Mouse (Mus musculus): ENCODE results near the gene Erlec1. TPM values are rescaled to one million over a fixed set of nuclear protein-coding genes. Genes with fewer than 3 reads are reported as not detected.

Erlec1 gene
- polyA plus RNA-seq (2017; shearing (Covaris generic)): 9.3 TPM

DNA sequence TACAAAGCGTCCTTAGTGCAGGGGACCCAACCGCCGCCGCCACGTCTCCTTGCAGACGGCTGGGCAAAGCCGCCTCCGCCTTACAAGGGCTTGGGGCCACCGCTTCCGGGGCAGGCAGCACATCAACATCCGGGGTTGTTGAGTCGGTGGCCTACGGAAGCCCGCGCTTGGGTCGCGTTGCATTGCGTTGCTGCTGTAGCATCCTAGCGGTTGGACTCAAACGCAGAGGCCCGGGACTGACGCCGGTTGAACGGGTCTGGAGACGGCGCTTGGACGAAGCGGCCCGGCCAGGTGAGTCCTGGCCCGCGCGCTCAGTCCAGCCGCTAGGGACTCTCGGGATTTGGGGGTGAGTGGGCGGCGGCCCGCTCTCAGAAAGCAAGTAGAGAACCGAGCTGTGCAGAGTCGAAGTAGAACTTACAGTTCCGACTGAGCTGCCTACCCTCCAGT, at the start of gene Erlec1:
TSS of gene Erlec1 (minus strand) at position 57 of the 447 bp plus-strand sequence.

GRCm38 (mm10) chr11:30985877-30986624, 31.9 kb upstream of the Erlec1 start, which contains the start of gene Chac2:
Gene Chac2 (minus strand): TSS chr11:30986350.

DNA sequence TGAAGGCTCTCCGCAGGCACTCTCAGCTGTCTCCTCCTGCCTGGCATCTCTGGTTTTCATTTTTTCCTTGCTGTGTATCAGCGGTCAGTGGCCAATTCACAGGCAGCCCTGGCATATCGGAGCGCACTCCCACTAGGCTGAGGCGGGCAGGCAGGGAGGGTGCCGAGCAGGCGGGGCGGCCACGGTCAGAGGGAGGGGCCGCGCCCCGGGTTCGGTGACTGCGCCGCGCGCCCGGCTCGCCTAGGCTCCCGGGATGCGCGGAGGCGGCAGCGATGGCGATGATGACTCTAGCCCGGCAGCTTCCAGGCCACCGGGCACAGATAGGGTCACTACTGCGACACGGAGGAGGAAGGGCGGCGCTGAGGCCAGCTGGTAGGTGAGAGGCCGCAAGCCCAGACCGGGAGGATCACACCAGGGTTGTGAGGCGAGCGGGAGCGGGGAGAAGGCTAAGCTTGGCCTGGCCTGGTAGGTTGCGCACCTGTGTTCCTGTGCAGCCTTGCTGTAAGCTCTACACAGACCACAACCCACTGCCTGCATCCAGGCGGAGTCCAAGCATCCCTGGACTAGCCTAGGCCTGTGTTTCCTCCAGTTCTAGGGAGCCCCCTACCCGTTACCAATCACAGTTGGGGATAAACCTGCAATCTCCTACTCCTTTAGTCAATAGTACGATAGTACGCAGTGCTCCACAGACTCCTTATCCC, 68.8 kb downstream of the Erlec1 start, which contains the start of the genes Gpr75 and Asb3:
TSS of gene Gpr75 (plus strand) at position 188 of the 701 bp plus-strand sequence.
TSS of gene Asb3 (plus strand) at position 246 of the 701 bp plus-strand sequence.

Other genes with a start within 250 kb of the Erlec1 start
- gene Psme4, start 182.6 kb downstream of the Erlec1 start, polyA plus RNA-seq (2017; shearing (Covaris generic)): 7.3 TPM
- not detected for gene Gpr75, start 69.0 kb downstream of the Erlec1 start, polyA plus RNA-seq (2017; shearing (Covaris generic))
- 60.8 TPM for gene Asb3, start 68.9 kb downstream of the Erlec1 start, polyA plus RNA-seq (2017; shearing (Covaris generic))
- gene Chac2, start 32.0 kb upstream of the Erlec1 start, polyA plus RNA-seq (2017; shearing (Covaris generic)): 8.3 TPM
- not detected for gene Gm17332, start 228.1 kb upstream of the Erlec1 start, polyA plus RNA-seq (2017; shearing (Covaris generic))

All from activated CD4-positive, CD25-positive, alpha-beta regulatory T cell, adult 9 weeks (primary cell).